Mouse (Mus musculus) liver, postnatal 0 days (tissue): Measurements from ENCODE around the gene Ppp6r2. TPM values are rescaled to one million over a fixed set of nuclear protein-coding genes. Genes with fewer than 3 reads are reported as not detected.

Source experiments
- ATAC-seq: fragments of 200-750 bp; cut with Nextera tagmentation; 2 replicates; pipeline ENCODE4 v1.8.0; 2017; ENCODE audit warnings: mild to moderate bottlenecking, moderate library complexity
- DNase-seq: peaks from one replicate; pipeline ENCODE4 v3.0.0-alpha.2; 2016
- H3K27ac ChIP-seq: fragments of 300-500 bp; sonication (generic); 2 replicates; pipeline ENCODE4 v1.5.1; 2014; ENCODE audit warnings: antibody characterized with exemption, moderate library complexity, mild to moderate bottlenecking, low read depth
- H3K27me3 ChIP-seq: fragments of 300-500 bp; sonication (generic); 2 replicates; pipeline ENCODE4 v1.6.1; 2014; ENCODE audit warnings: low read length, control low read depth, mixed read lengths; ENCODE audit not compliant: insufficient read depth
- H3K36me3 ChIP-seq: fragments of 300-500 bp; sonication (generic); replicated peaks from 2 replicates; pipeline ENCODE4 v1.6.1; 2014; ENCODE audit warnings: mild to moderate bottlenecking, control low read depth, low read length, moderate library complexity, mixed read lengths; ENCODE audit not compliant: insufficient read depth
- H3K4me1 ChIP-seq: fragments of 300-500 bp; sonication (generic); 2 replicates; pipeline ENCODE4 v1.6.1; 2014; ENCODE audit warnings: antibody characterized with exemption, mild to moderate bottlenecking, control low read depth; ENCODE audit not compliant: insufficient read depth
- H3K4me2 ChIP-seq: fragments of 300-500 bp; sonication (generic); 2 replicates; pipeline ENCODE4 v1.6.1; 2014; ENCODE audit warnings: low read depth, mild to moderate bottlenecking, low read length, moderate library complexity, mixed read lengths
- H3K4me3 ChIP-seq: fragments of 300-500 bp; sonication (generic); 2 replicates; pipeline ENCODE4 v1.5.1; 2014; ENCODE audit warnings: low read depth, low read length
- H3K9ac ChIP-seq: fragments of 300-500 bp; sonication (generic); replicated peaks from 2 replicates; pipeline ENCODE4 v1.6.1; 2014; ENCODE audit warnings: mild to moderate bottlenecking, moderate library complexity
- H3K9me3 ChIP-seq: fragments of 300-500 bp; sonication (generic); 2 replicates; pipeline ENCODE4 v1.6.1; 2016; ENCODE audit warnings: mild to moderate bottlenecking, control low read depth, low read length, mixed read lengths
- CTCF ChIP-seq: sonication (generic); IDR thresholded peaks from 2 replicates; pipeline ENCODE4 v1.5.1; 2016; ENCODE audit warnings: antibody characterized with exemption, low read depth
- EP300 ChIP-seq: IDR thresholded peaks from 2 replicates; pipeline ENCODE4 v1.6.1; 2016; ENCODE audit warnings: antibody characterized with exemption, low read depth, mild to moderate bottlenecking
- WGBS: fragments of 180-500 bp; shearing (Covaris S2); extraction: QIAGEN DNeasy Blood & Tissue Kit; methylation state at CpG from one replicate; pipeline ENCODE4 v1.1.7; 2014; ENCODE audit not compliant: insufficient replicate concordance; 5-methylcytosine and 5-hydroxymethylcytosine counted together
- polyA plus RNA-seq: library from polyadenylated mRNA; unstranded; fragments of >200 nt; fragmentation: Nextera tagmentation; extraction: Ambion mirVana; gene quantifications from 2 replicates; pipeline ENCODE4 v1.2.1, GENCODE M21; 2015

Gene Ppp6r2
- polyA plus RNA-seq, 1 experiment from 2014 or later: 18.1 TPM

GRCm38 (mm10) chr15:89307461-89307860, 96.1 kb downstream of the Ppp6r2 start:
- no peak overlapping the region for H3K4me2 ChIP-seq
- no peak overlapping the region for H3K4me3 ChIP-seq
- DNase-seq: no peak
- H3K27me3 ChIP-seq: no peaks in the 10 kb centered on the region
- H3K4me1 ChIP-seq: peaks cover 10% of the 10 kb centered on the region
- H3K9ac ChIP-seq: no peak overlapping the region
- 85% methylated on average over 13 of the region's 13 CpGs for WGBS
- peaks cover 42% of the 10 kb centered on the region for H3K36me3 ChIP-seq
- TF ChIP-seq EP300: no peak
- no peak for TF ChIP-seq CTCF
- no peaks in the 10 kb centered on the region for H3K9me3 ChIP-seq
- no peak overlapping the region for H3K27ac ChIP-seq
- ATAC-seq: no peak

- no peak overlapping the region for H3K4me3 ChIP-seq
- no peaks in the 10 kb centered on the region for H3K9me3 ChIP-seq
- H3K27ac ChIP-seq: no peak overlapping the region
- H3K9ac ChIP-seq: no peak overlapping the region
- peaks cover 33% of the 10 kb centered on the region for H3K36me3 ChIP-seq
- TF ChIP-seq CTCF (no peak), EP300 (no peak)
- ATAC-seq (no peak), DNase-seq (no peak)
- 76% methylated on average over 7 of the region's 7 CpGs for WGBS
- peaks cover 16% of the 10 kb centered on the region for H3K4me1 ChIP-seq
- H3K4me2 ChIP-seq: no peak overlapping the region
- H3K27me3 ChIP-seq: no peaks in the 10 kb centered on the region
Observed at GRCm38 (mm10) chr15:89308406-89309139, 97.2 kb downstream of the Ppp6r2 start.

- Histone ChIP-seq H3K9me3 (no peaks in the 10 kb centered on the region), H3K27ac (0 out of 2 replicates have a peak overlapping the region, but pooled peaks have one; percentile 16), H3K4me2 (no peak overlapping the region), H3K27me3 (no peaks in the 10 kb centered on the region), H3K4me1 (peaks cover 24% of the 10 kb centered on the region), H3K36me3 (peaks cover 19% of the 10 kb centered on the region), H3K4me3 (no peak overlapping the region), H3K9ac (peak overlapping the region; percentile 41)
- 19% methylated on average over 6 of the region's 6 CpGs for WGBS
- TF ChIP-seq EP300 (no peak), CTCF (no peak)
- DNase-seq: no peak
- ATAC-seq: peak; percentile 8; the same call in 1 of the 2 replicates
Observed at GRCm38 (mm10) chr15:89309962-89310498, 98.7 kb downstream of the Ppp6r2 start.

- TF ChIP-seq EP300 (no peak), CTCF (no peak)
- ATAC-seq: no peak
- peak; percentile 13 for DNase-seq
- Histone ChIP-seq H3K36me3 (no peaks in the 10 kb centered on the region), H3K9ac (no peak overlapping the region), H3K4me2 (0 out of 2 replicates have a peak overlapping the region, but pooled peaks have one; percentile 71), H3K27me3 (no peaks in the 10 kb centered on the region), H3K27ac (no peak overlapping the region), H3K9me3 (no peaks in the 10 kb centered on the region), H3K4me3 (no peak overlapping the region), H3K4me1 (peaks cover 31% of the 10 kb centered on the region)
- 78% methylated on average over 4 of the region's 4 CpGs for WGBS
Observed at GRCm38 (mm10) chr15:89313359-89313758, 102.0 kb downstream of the Ppp6r2 start.

- DNase-seq: no peak
- H3K9ac ChIP-seq: peak overlapping the region; percentile 86
- no peak for TF ChIP-seq CTCF
- no peak for ATAC-seq
- H3K4me1 ChIP-seq: peaks cover 31% of the 10 kb centered on the region
- H3K27ac ChIP-seq: no peak overlapping the region
- WGBS: 32% methylated on average over 2 of the region's 3 CpGs
- H3K9me3 ChIP-seq: no peaks in the 10 kb centered on the region
- no peaks in the 10 kb centered on the region for H3K27me3 ChIP-seq
- H3K4me3 ChIP-seq: peak overlapping the region; percentile 80
- H3K36me3 ChIP-seq: no peaks in the 10 kb centered on the region
- peak overlapping the region; percentile 71 for H3K4me2 ChIP-seq
Observed at GRCm38 (mm10) chr15:89314107-89314506, 102.8 kb downstream of the Ppp6r2 start.

- Histone ChIP-seq H3K4me2 (peak overlapping the region; percentile 71), H3K4me1 (peaks cover 28% of the 10 kb centered on the region), H3K9ac (peak overlapping the region; percentile 86), H3K9me3 (no peaks in the 10 kb centered on the region), H3K27me3 (no peaks in the 10 kb centered on the region), H3K4me3 (peak overlapping the region; percentile 80), H3K36me3 (no peaks in the 10 kb centered on the region), H3K27ac (peak overlapping the region; percentile 41)
- no peak for TF ChIP-seq EP300
- TF ChIP-seq CTCF: peak; percentile 20; the same call in 1 of the 2 replicates
- WGBS: under 1% methylated on average over 55 of the region's 58 CpGs
- DNase-seq (peak; percentile 45), ATAC-seq (peak; percentile 8)
Observed at GRCm38 (mm10) chr15:89314511-89315189, 103.3 kb downstream of the Ppp6r2 start.
